Mouse (Mus musculus) limb, embryonic 10.5 days (tissue): ENCODE data around the gene Ank3. TPM values are rescaled to one million over a fixed set of nuclear protein-coding genes. Genes with fewer than 3 reads are reported as not detected.
A peak's percentile ranks its signal among the peaks of the same experiment; 100 is the strongest.

Source experiments
- DNase-seq: peaks from one replicate; pipeline ENCODE4 v3.0.0-alpha.2; 2017; ENCODE audit warnings: low spot score
- H3K27ac ChIP-seq: fragments of 300-500 bp; sonication (generic); 2 replicates; pipeline ENCODE4 v1.5.1; 2016; ENCODE audit warnings: mild to moderate bottlenecking
- H3K27me3 ChIP-seq: fragments of 300-500 bp; sonication (generic); 2 replicates; pipeline ENCODE4 v1.6.1; 2016; ENCODE audit warnings: low read depth, mild to moderate bottlenecking; ENCODE audit not compliant: poor library complexity, severe bottlenecking
- H3K36me3 ChIP-seq: fragments of 300-500 bp; sonication (generic); 2 replicates; pipeline ENCODE4 v1.6.1; 2016; ENCODE audit warnings: mild to moderate bottlenecking, moderate library complexity
- H3K4me1 ChIP-seq: fragments of 300-500 bp; sonication (generic); 2 replicates; pipeline ENCODE4 v1.6.1; 2016
- H3K4me3 ChIP-seq: fragments of 300-500 bp; sonication (generic); 2 replicates; pipeline ENCODE4 v1.5.1; 2016; ENCODE audit warnings: mild to moderate bottlenecking, moderate library complexity
- H3K9me3 ChIP-seq: fragments of 300-500 bp; sonication (generic); replicated peaks from 2 replicates; pipeline ENCODE4 v1.6.1; 2016; ENCODE audit warnings: mild to moderate bottlenecking
- WGBS: fragments of 180-500 bp; shearing (Covaris S2); methylation state at CpG from one replicate; pipeline ENCODE4 v1.1.7; 2016; 5-methylcytosine and 5-hydroxymethylcytosine counted together
- polyA plus RNA-seq: library from polyadenylated mRNA; unstranded; fragments of >200 nt; fragmentation: Nextera tagmentation; extraction: Ambion mirVana; gene quantifications from 2 replicates; pipeline ENCODE4 v1.2.1, GENCODE M21; 2016

The Ank3 gene
- polyA plus RNA-seq, 1 experiment from 2014 or later = 26.1 TPM

GRCm38 (mm10) chr10:69574190-69574663, 175.7 kb downstream of the Ank3 start:
- Histone ChIP-seq H3K27me3 (peaks cover 25% of the 10 kb centered on the region), H3K36me3 (no peaks in the 10 kb centered on the region), H3K27ac (no peak overlapping the region), H3K9me3 (no peaks in the 10 kb centered on the region), H3K4me1 (peaks cover 60% of the 10 kb centered on the region), H3K4me3 (peak overlapping the region; percentile 8; the same call in 1 of the 2 replicates)
- 6% methylated on average over 11 of the region's 11 CpGs for WGBS
- peak; percentile 39 for DNase-seq

GRCm38 (mm10) chr10:69574894-69575293, 176.3 kb downstream of the Ank3 start:
- H3K4me3 ChIP-seq = no peak overlapping the region
- no peak overlapping the region for H3K27ac ChIP-seq
- H3K36me3 ChIP-seq = no peaks in the 10 kb centered on the region
- no peak for DNase-seq
- WGBS = 46% methylated on average over 9 of the region's 9 CpGs
- H3K9me3 ChIP-seq = no peaks in the 10 kb centered on the region
- H3K4me1 ChIP-seq = peaks cover 59% of the 10 kb centered on the region
- H3K27me3 ChIP-seq = peaks cover 25% of the 10 kb centered on the region

GRCm38 (mm10) chr10:69575451-69575850, 176.9 kb downstream of the Ank3 start:
- Histone ChIP-seq H3K27me3 (peaks cover 25% of the 10 kb centered on the region), H3K27ac (no peak overlapping the region), H3K36me3 (no peaks in the 10 kb centered on the region), H3K4me3 (no peak overlapping the region), H3K4me1 (peaks cover 56% of the 10 kb centered on the region), H3K9me3 (no peaks in the 10 kb centered on the region)
- 74% methylated on average over 6 of the region's 6 CpGs for WGBS
- no peak for DNase-seq

GRCm38 (mm10) chr10:69576264-69576663, 177.7 kb downstream of the Ank3 start:
- H3K4me3 ChIP-seq = no peak overlapping the region
- H3K9me3 ChIP-seq = no peaks in the 10 kb centered on the region
- H3K36me3 ChIP-seq = no peaks in the 10 kb centered on the region
- no peak for DNase-seq
- H3K4me1 ChIP-seq = peaks cover 48% of the 10 kb centered on the region
- peaks cover 21% of the 10 kb centered on the region for H3K27me3 ChIP-seq
- 89% methylated on average over 7 of the region's 7 CpGs for WGBS
- no peak overlapping the region for H3K27ac ChIP-seq

- H3K4me1 ChIP-seq = peaks cover 40% of the 10 kb centered on the region
- WGBS = 78% methylated on average over 15 of the region's 15 CpGs
- H3K4me3 ChIP-seq = no peak overlapping the region
Observed at GRCm38 (mm10) chr10:69577061-69577728, 178.6 kb downstream of the Ank3 start.

GRCm38 (mm10) chr10:69577729-69578061, 179.1 kb downstream of the Ank3 start:
- Histone ChIP-seq H3K4me1 (peaks cover 36% of the 10 kb centered on the region), H3K27me3 (peaks cover 17% of the 10 kb centered on the region), H3K4me3 (no peak overlapping the region), H3K36me3 (no peaks in the 10 kb centered on the region), H3K9me3 (no peaks in the 10 kb centered on the region), H3K27ac (no peak overlapping the region)
- no peak for DNase-seq
- WGBS = 87% methylated on average over 7 of the region's 7 CpGs

More at GRCm38 (mm10) chr10:69577061-69577728, 178.6 kb downstream of the Ank3 start:
- peaks cover 21% of the 10 kb centered on the region for H3K27me3 ChIP-seq
- no peaks in the 10 kb centered on the region for H3K36me3 ChIP-seq
- H3K27ac ChIP-seq = no peak overlapping the region
- no peaks in the 10 kb centered on the region for H3K9me3 ChIP-seq
- DNase-seq = no peak

GRCm38 (mm10) chr10:69579585-69579984, 181.0 kb downstream of the Ank3 start:
- Histone ChIP-seq H3K27ac (no peak overlapping the region; the same call in 1 of the 2 replicates), H3K9me3 (no peaks in the 10 kb centered on the region), H3K4me1 (peaks cover 39% of the 10 kb centered on the region), H3K27me3 (peaks cover 3% of the 10 kb centered on the region; the same call in 1 of the 2 replicates), H3K4me3 (no peak overlapping the region), H3K36me3 (no peaks in the 10 kb centered on the region)
- 82% methylated on average over 12 of the region's 12 CpGs for WGBS
- no peak for DNase-seq

- WGBS = 93% methylated on average over 2 of the region's 2 CpGs
- Histone ChIP-seq H3K36me3 (no peaks in the 10 kb centered on the region), H3K27me3 (no peaks in the 10 kb centered on the region), H3K4me1 (peaks cover 37% of the 10 kb centered on the region), H3K9me3 (no peaks in the 10 kb centered on the region), H3K27ac (no peak overlapping the region), H3K4me3 (no peak overlapping the region)
- no peak for DNase-seq
Observed at GRCm38 (mm10) chr10:69581525-69581924, 183.0 kb downstream of the Ank3 start.

GRCm38 (mm10) chr10:69583874-69584481, 185.4 kb downstream of the Ank3 start:
- H3K27ac ChIP-seq = peak overlapping the region; percentile 70

GRCm38 (mm10) chr10:69584566-69584965, 186.0 kb downstream of the Ank3 start:
- 77% methylated on average over 5 of the region's 5 CpGs for WGBS
- DNase-seq = no peak
- Histone ChIP-seq H3K27ac (peak overlapping the region; percentile 70), H3K4me1 (peaks cover 33% of the 10 kb centered on the region), H3K4me3 (no peak overlapping the region), H3K9me3 (no peaks in the 10 kb centered on the region), H3K36me3 (no peaks in the 10 kb centered on the region), H3K27me3 (no peaks in the 10 kb centered on the region)

More at GRCm38 (mm10) chr10:69583874-69584481, 185.4 kb downstream of the Ank3 start:
- Histone ChIP-seq H3K27me3 (no peaks in the 10 kb centered on the region), H3K9me3 (no peaks in the 10 kb centered on the region), H3K36me3 (no peaks in the 10 kb centered on the region), H3K4me1 (peaks cover 36% of the 10 kb centered on the region), H3K4me3 (peak overlapping the region; percentile 9; the same call in 1 of the 2 replicates)
- DNase-seq = peak; percentile 79
- WGBS = 13% methylated on average over 11 of the region's 11 CpGs

- Histone ChIP-seq H3K27me3 (no peaks in the 10 kb centered on the region), H3K4me3 (no peak overlapping the region), H3K27ac (no peak overlapping the region), H3K36me3 (no peaks in the 10 kb centered on the region), H3K4me1 (peaks cover 31% of the 10 kb centered on the region), H3K9me3 (no peaks in the 10 kb centered on the region)
- no peak for DNase-seq
- WGBS = 89% methylated on average over 3 of the region's 3 CpGs
Observed at GRCm38 (mm10) chr10:69585271-69585670, 186.7 kb downstream of the Ank3 start.

- Histone ChIP-seq H3K9me3 (no peaks in the 10 kb centered on the region; the same call in 1 of the 2 replicates), H3K27ac (no peak overlapping the region), H3K4me3 (no peak overlapping the region), H3K27me3 (no peaks in the 10 kb centered on the region), H3K36me3 (peaks cover 10% of the 10 kb centered on the region; the same call in 1 of the 2 replicates), H3K4me1 (peaks cover 3% of the 10 kb centered on the region)
- no peak for DNase-seq
- 71% methylated on average over 15 of the region's 15 CpGs for WGBS
Observed at GRCm38 (mm10) chr10:69594186-69595131, 195.9 kb downstream of the Ank3 start.
